Mouse (Mus musculus) olfactory bulb, adult 2 months (tissue): Measurements from ENCODE around the gene Pcsk5.

ENCODE experiments used
- CTCF ChIP-seq: fragments of 200-500 bp; IDR thresholded peaks from 2 replicates; pipeline ENCODE4 v1.5.1; 2012; ENCODE audit warnings: low read depth, mild to moderate bottlenecking, low read length, moderate library complexity; ENCODE audit not compliant: insufficient read depth
- POLR2A ChIP-seq: fragments of 200-500 bp; IDR thresholded peaks from 2 replicates; pipeline ENCODE4 v1.6.1; 2012; ENCODE audit warnings: mild to moderate bottlenecking, low read depth, low read length, moderate library complexity; ENCODE audit not compliant: insufficient read depth

GRCm38 (mm10) chr19:17489866-17490141, 347.6 kb downstream of the Pcsk5 start:
- no peak for TF ChIP-seq CTCF
- TF ChIP-seq POLR2A: no peak
